Mouse (Mus musculus) G1E-ER4 (cell line): ENCODE measurements around the gene Oas1g. TPM values are rescaled to one million over a fixed set of nuclear protein-coding genes. Genes with fewer than 3 reads are reported as not detected.
"Not testable (repeated sequence)": the region's sequence is repeated elsewhere in the genome, so short reads cannot be mapped to it uniquely, and the experiment has no call there.

Experiments used
- GATA1 ChIP-seq: IDR thresholded peaks from one replicate; pipeline ENCODE4 v1.8.0; 2012; ENCODE audit warnings: low read length, inconsistent platforms
- polyA plus RNA-seq: library from polyadenylated mRNA; stranded (reverse); fragments of >175 nt; gene quantifications from 2 replicates; pipeline ENCODE4 v1.2.3, GENCODE M21; 2012

The Oas1g gene
- polyA plus RNA-seq = not detected in 2 replicates

- not testable (repeated sequence) for TF ChIP-seq GATA1
Observed at GRCm38 (mm10) chr5:120887413-120887812, at the start of gene Oas1g. Gene Oas1g (minus strand): TSS chr5:120887613.

GRCm38 (mm10) chr5:120933966-120934365, 46.6 kb upstream of the Oas1g start:
- no peak for TF ChIP-seq GATA1

GRCm38 (mm10) chr5:120927036-120927435, 39.6 kb upstream of the Oas1g start:
- no peak for TF ChIP-seq GATA1

- no peak for TF ChIP-seq GATA1
Observed at GRCm38 (mm10) chr5:120923969-120924368, 36.6 kb upstream of the Oas1g start.

- no peak for TF ChIP-seq GATA1
Observed at GRCm38 (mm10) chr5:120920296-120920695, 32.9 kb upstream of the Oas1g start.

- TF ChIP-seq GATA1 = not testable (repeated sequence)
Observed at GRCm38 (mm10) chr5:120914204-120914603, 26.8 kb upstream of the Oas1g start, which contains the start of gene Oas1d. Gene Oas1d (plus strand): TSS chr5:120914536.

GRCm38 (mm10) chr5:120908196-120908920, 20.9 kb upstream of the Oas1g start:
- no peak for TF ChIP-seq GATA1

- TF ChIP-seq GATA1 = not testable (repeated sequence)
Observed at GRCm38 (mm10) chr5:120906791-120907733, 19.6 kb upstream of the Oas1g start, which contains the start of gene Oas1a. Gene Oas1a (minus strand): TSS chr5:120907521.

- TF ChIP-seq GATA1 = no peak
Observed at GRCm38 (mm10) chr5:120902056-120902455, 14.6 kb upstream of the Oas1g start.

- TF ChIP-seq GATA1 = no peak
Observed at GRCm38 (mm10) chr5:120900666-120901065, 13.3 kb upstream of the Oas1g start.

- no peak for TF ChIP-seq GATA1
Observed at GRCm38 (mm10) chr5:120898726-120899125, 11.3 kb upstream of the Oas1g start.

- TF ChIP-seq GATA1 = no peak
Observed at GRCm38 (mm10) chr5:120898307-120898706, 10.9 kb upstream of the Oas1g start.

GRCm38 (mm10) chr5:120895231-120895900, 8.0 kb upstream of the Oas1g start:
- TF ChIP-seq GATA1 = no peak

GRCm38 (mm10) chr5:120892243-120892660, 4.8 kb upstream of the Oas1g start:
- no peak for TF ChIP-seq GATA1

- TF ChIP-seq GATA1 = no peak
Observed at GRCm38 (mm10) chr5:120890991-120891390, 3.6 kb upstream of the Oas1g start.
